Mouse (Mus musculus) ES-Bruce4 (cell line): ENCODE data around the gene Cd81.

Source experiments
- CTCF ChIP-seq: IDR thresholded peaks from one replicate; pipeline ENCODE4 v1.8.1; 2011; ENCODE audit warnings: low read depth, low read length
- EP300 ChIP-seq: IDR thresholded peaks from 2 replicates; pipeline ENCODE4 v1.6.1; 2011; ENCODE audit warnings: low read depth, low read length; ENCODE audit not compliant: insufficient read depth
- POLR2A ChIP-seq: IDR thresholded peaks from one replicate; pipeline ENCODE4 v1.8.1; 2011; ENCODE audit warnings: low read length; ENCODE audit not compliant: insufficient read depth

DNA sequence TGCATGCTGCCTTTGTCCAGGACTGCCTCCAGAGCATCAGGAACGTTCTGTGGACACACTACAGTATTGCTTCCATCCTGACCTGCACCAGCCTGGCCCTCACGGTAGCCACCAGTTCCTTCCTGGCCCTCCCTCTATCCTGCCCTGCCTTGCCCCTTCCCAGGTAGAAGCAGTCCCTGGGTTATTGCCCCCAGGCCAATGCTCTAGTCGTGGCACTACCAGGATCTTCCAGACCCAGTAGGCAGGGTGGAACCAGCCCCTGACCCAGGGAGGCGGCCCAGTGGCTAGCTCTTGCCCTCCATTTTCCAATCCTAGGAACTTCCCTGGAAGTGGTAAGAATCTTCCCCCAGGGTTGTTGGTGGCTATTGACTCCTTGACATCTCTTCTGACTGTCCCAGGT, 35.4 kb upstream of the Cd81 start:
- no peak for TF ChIP-seq CTCF
- no peak for TF ChIP-seq EP300
- no peak for TF ChIP-seq POLR2A
